Mouse (Mus musculus): ENCODE measurements around the gene Crip3. TPM values are rescaled to one million over a fixed set of nuclear protein-coding genes. Genes with fewer than 3 reads are reported as not detected.
A peak's percentile ranks its signal among the peaks of the same experiment; 100 is the strongest.

Gene Crip3
- polyA plus RNA-seq, 1 experiment from 2014 or later = not detected

GRCm38 (mm10) chr17:46439176-46439575 lies 10.4 kb downstream of the Crip3 start:
- H3K9ac ChIP-seq = no peak overlapping the region
- ATAC-seq (ENCODE audit: insufficient read depth) (no peak), DNase-seq (no peak)
- H3K4me2 ChIP-seq = no peak overlapping the region
- H3K4me3 ChIP-seq (ENCODE audit: low read depth, low read length) = no peak overlapping the region
- peaks cover 24% of the 10 kb centered on the region for H3K27me3 ChIP-seq (ENCODE audit: insufficient read depth, low read length)
- H3K27ac ChIP-seq (ENCODE audit: low read depth) = no peak overlapping the region
- H3K36me3 ChIP-seq (ENCODE audit: insufficient read depth) = no peaks in the 10 kb centered on the region
- H3K9me3 ChIP-seq (ENCODE audit: low read depth, low read length) = no peaks in the 10 kb centered on the region
- no peak for TF ChIP-seq CTCF (IDR thresholded peaks at IDR 0.05; ENCODE audit: low read depth)
- H3K4me1 ChIP-seq (ENCODE audit: insufficient read depth) = no peaks in the 10 kb centered on the region
- 88% methylated on average over 10 of the region's 10 CpGs for WGBS

- Histone ChIP-seq H3K4me1 (ENCODE audit: insufficient read depth) (no peaks in the 10 kb centered on the region), H3K27me3 (ENCODE audit: insufficient read depth, low read length) (peaks cover 41% of the 10 kb centered on the region), H3K36me3 (ENCODE audit: insufficient read depth) (no peaks in the 10 kb centered on the region), H3K4me2 (peak overlapping the region; percentile 84), H3K4me3 (ENCODE audit: low read depth, low read length) (peak overlapping the region; percentile 44), H3K9me3 (ENCODE audit: low read depth, low read length) (no peaks in the 10 kb centered on the region), H3K27ac (ENCODE audit: low read depth) (no peak overlapping the region), H3K9ac (peak overlapping the region; percentile 56)
- TF ChIP-seq CTCF (IDR thresholded peaks at IDR 0.05; ENCODE audit: low read depth) = no peak
- DNase-seq = peak; percentile 55
- 3% methylated on average over 50 of the region's 50 CpGs for WGBS
- ATAC-seq (ENCODE audit: insufficient read depth) = peak; percentile 66
Measured at GRCm38 (mm10) chr17:46444839-46445579, 16.3 kb downstream of the Crip3 start.

- no peaks in the 10 kb centered on the region for H3K9me3 ChIP-seq (ENCODE audit: low read depth, low read length)
- TF ChIP-seq CTCF (IDR thresholded peaks at IDR 0.05; ENCODE audit: low read depth) = no peak
- H3K27ac ChIP-seq (ENCODE audit: low read depth) = no peak overlapping the region
- ATAC-seq (ENCODE audit: insufficient read depth) (no peak), DNase-seq (no peak)
- H3K9ac ChIP-seq = no peak overlapping the region
- no peaks in the 10 kb centered on the region for H3K36me3 ChIP-seq (ENCODE audit: insufficient read depth)
- H3K27me3 ChIP-seq (ENCODE audit: insufficient read depth, low read length) = peaks cover 41% of the 10 kb centered on the region
- 90% methylated on average over 16 of the region's 16 CpGs for WGBS
- no peak overlapping the region for H3K4me3 ChIP-seq (ENCODE audit: low read depth, low read length)
- no peak overlapping the region for H3K4me2 ChIP-seq
- H3K4me1 ChIP-seq (ENCODE audit: insufficient read depth) = no peaks in the 10 kb centered on the region
Measured at GRCm38 (mm10) chr17:46446264-46446663, 17.5 kb downstream of the Crip3 start.

- Histone ChIP-seq H3K9me3 (ENCODE audit: low read depth, low read length) (no peaks in the 10 kb centered on the region), H3K4me2 (no peak overlapping the region), H3K27me3 (ENCODE audit: insufficient read depth, low read length) (peaks cover 49% of the 10 kb centered on the region), H3K27ac (ENCODE audit: low read depth) (no peak overlapping the region), H3K4me3 (ENCODE audit: low read depth, low read length) (no peak overlapping the region), H3K9ac (no peak overlapping the region), H3K4me1 (ENCODE audit: insufficient read depth) (peaks cover 7% of the 10 kb centered on the region; the same call in 1 of the 2 replicates), H3K36me3 (ENCODE audit: insufficient read depth) (no peaks in the 10 kb centered on the region)
- no peak for ATAC-seq (ENCODE audit: insufficient read depth)
- WGBS = 37% methylated on average over 5 of the region's 5 CpGs
- DNase-seq = no peak
- TF ChIP-seq CTCF (IDR thresholded peaks at IDR 0.05; ENCODE audit: low read depth) = no peak
Measured at GRCm38 (mm10) chr17:46452683-46453082, 24.0 kb downstream of the Crip3 start.

- 5% methylated on average over 13 of the region's 13 CpGs for WGBS
- Histone ChIP-seq H3K27me3 (ENCODE audit: insufficient read depth, low read length) (peaks cover 57% of the 10 kb centered on the region), H3K4me2 (peak overlapping the region; percentile 82)
Measured at GRCm38 (mm10) chr17:46453302-46453948, 24.7 kb downstream of the Crip3 start.

GRCm38 (mm10) chr17:46453970-46454411 lies 25.3 kb downstream of the Crip3 start:
- Histone ChIP-seq H3K4me1 (ENCODE audit: insufficient read depth) (peaks cover 7% of the 10 kb centered on the region; the same call in 1 of the 2 replicates), H3K4me2 (peak overlapping the region; percentile 82), H3K27me3 (ENCODE audit: insufficient read depth, low read length) (peaks cover 61% of the 10 kb centered on the region), H3K36me3 (ENCODE audit: insufficient read depth) (no peaks in the 10 kb centered on the region), H3K9ac (no peak overlapping the region), H3K27ac (ENCODE audit: low read depth) (no peak overlapping the region), H3K4me3 (ENCODE audit: low read depth, low read length) (peak overlapping the region; percentile 43), H3K9me3 (ENCODE audit: low read depth, low read length) (no peaks in the 10 kb centered on the region)
- DNase-seq (peak; percentile 24), ATAC-seq (ENCODE audit: insufficient read depth) (no peak)
- peak; percentile 32; the same call in 1 of the 2 replicates for TF ChIP-seq CTCF (IDR thresholded peaks at IDR 0.05; ENCODE audit: low read depth)
- WGBS = 3% methylated on average over 23 of the region's 26 CpGs

More at GRCm38 (mm10) chr17:46453302-46453948, 24.7 kb downstream of the Crip3 start:
- H3K9ac ChIP-seq = no peak overlapping the region
- no peak for TF ChIP-seq CTCF (IDR thresholded peaks at IDR 0.05; ENCODE audit: low read depth)
- DNase-seq (no peak), ATAC-seq (ENCODE audit: insufficient read depth) (no peak)
- H3K36me3 ChIP-seq (ENCODE audit: insufficient read depth) = no peaks in the 10 kb centered on the region
- H3K9me3 ChIP-seq (ENCODE audit: low read depth, low read length) = no peaks in the 10 kb centered on the region
- peaks cover 7% of the 10 kb centered on the region; the same call in 1 of the 2 replicates for H3K4me1 ChIP-seq (ENCODE audit: insufficient read depth)
- no peak overlapping the region for H3K4me3 ChIP-seq (ENCODE audit: low read depth, low read length)
- H3K27ac ChIP-seq (ENCODE audit: low read depth) = no peak overlapping the region

- ATAC-seq (ENCODE audit: insufficient read depth) = no peak; the same call in 1 of the 2 replicates
- no peak for TF ChIP-seq CTCF (IDR thresholded peaks at IDR 0.05; ENCODE audit: low read depth)
- 2% methylated on average over 9 of the region's 9 CpGs for WGBS
Measured at GRCm38 (mm10) chr17:46454539-46454938, 25.8 kb downstream of the Crip3 start.

More at GRCm38 (mm10) chr17:46454539-46454938, 25.8 kb downstream of the Crip3 start:
- Histone ChIP-seq H3K4me1 (ENCODE audit: insufficient read depth) (peaks cover 7% of the 10 kb centered on the region; the same call in 1 of the 2 replicates), H3K27ac (ENCODE audit: low read depth) (no peak overlapping the region), H3K9me3 (ENCODE audit: low read depth, low read length) (no peaks in the 10 kb centered on the region), H3K36me3 (ENCODE audit: insufficient read depth) (no peaks in the 10 kb centered on the region), H3K4me2 (peak overlapping the region; percentile 82), H3K4me3 (ENCODE audit: low read depth, low read length) (peak overlapping the region; percentile 43), H3K9ac (no peak overlapping the region; the same call in 1 of the 2 replicates), H3K27me3 (ENCODE audit: insufficient read depth, low read length) (peaks cover 67% of the 10 kb centered on the region)
- DNase-seq = no peak

Measured in lung, embryonic 14.5 days (tissue).